Mouse (Mus musculus) ES-E14 (cell line): ENCODE measurements around the gene Lca5l.

ENCODE experiments used
- MAFK ChIP-seq: IDR thresholded peaks from 2 replicates; pipeline ENCODE4 v1.6.1; 2014; ENCODE audit warnings: mild to moderate bottlenecking, low read depth, low read length, inconsistent platforms; ENCODE audit not compliant: insufficient read depth
- ZC3H11A ChIP-seq: IDR thresholded peaks from 2 replicates; pipeline ENCODE4 v1.6.1; 2012; ENCODE audit warnings: low read depth, mild to moderate bottlenecking, inconsistent platforms, low read length, borderline replicate concordance
- ZNF384 ChIP-seq: IDR thresholded peaks from 2 replicates; pipeline ENCODE4 v1.6.1; 2012; ENCODE audit warnings: low read depth, low read length, inconsistent platforms

DNA sequence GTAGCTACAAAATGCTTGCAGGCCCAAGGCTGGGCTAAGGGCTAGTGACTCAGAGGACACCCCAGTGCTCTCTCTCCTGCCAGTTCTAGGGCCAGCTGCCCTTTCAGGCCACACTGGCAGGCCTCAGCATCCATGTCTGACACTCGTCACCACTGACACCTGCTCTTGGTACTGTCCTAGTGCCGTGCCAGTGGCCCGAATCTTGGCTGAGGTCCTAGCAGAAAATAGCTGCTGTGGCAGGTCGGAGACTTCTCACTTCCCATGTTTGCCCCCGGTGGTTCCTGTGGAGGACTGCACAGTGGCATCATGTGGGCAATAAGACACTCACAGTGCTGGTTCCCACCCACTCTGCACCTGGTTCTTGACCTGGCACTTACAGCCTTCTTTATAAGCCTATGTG, 29.4 kb upstream of the Lca5l start:
- TF ChIP-seq ZNF384 (no peak), MAFK (no peak), ZC3H11A (no peak)
